Mouse (Mus musculus): ENCODE data around the gene Kdm7a.

Gene Kdm7a

GRCm38 (mm10) chr6:39223328-39223885, 16.8 kb upstream of the Kdm7a start:
- DNase-seq (ENCODE audit: low read depth, low spot score): no peak
- no peaks in the 10 kb centered on the region for H3K36me3 ChIP-seq (ENCODE audit: control insufficient read depth, insufficient read depth, low read length, poor library complexity, severe bottlenecking)
- H3K27me3 ChIP-seq (ENCODE audit: control insufficient read depth, insufficient read depth, low read length, poor library complexity, severe bottlenecking): no peaks in the 10 kb centered on the region

- DNase-seq (ENCODE audit: low read depth, low spot score): peak; percentile 48
- Histone ChIP-seq H3K27me3 (ENCODE audit: control insufficient read depth, insufficient read depth, low read length, poor library complexity, severe bottlenecking) (no peaks in the 10 kb centered on the region), H3K36me3 (ENCODE audit: control insufficient read depth, insufficient read depth, low read length, poor library complexity, severe bottlenecking) (no peaks in the 10 kb centered on the region)
Measured at GRCm38 (mm10) chr6:39222487-39222886, 15.9 kb upstream of the Kdm7a start.

GRCm38 (mm10) chr6:39217961-39218360, 11.4 kb upstream of the Kdm7a start:
- DNase-seq (ENCODE audit: low read depth, low spot score): no peak
- H3K27me3 ChIP-seq (ENCODE audit: control insufficient read depth, insufficient read depth, low read length, poor library complexity, severe bottlenecking): no peaks in the 10 kb centered on the region
- H3K36me3 ChIP-seq (ENCODE audit: control insufficient read depth, insufficient read depth, low read length, poor library complexity, severe bottlenecking): no peaks in the 10 kb centered on the region

GRCm38 (mm10) chr6:39217138-39217537, 10.5 kb upstream of the Kdm7a start:
- Histone ChIP-seq H3K27me3 (ENCODE audit: control insufficient read depth, insufficient read depth, low read length, poor library complexity, severe bottlenecking) (no peaks in the 10 kb centered on the region), H3K36me3 (ENCODE audit: control insufficient read depth, insufficient read depth, low read length, poor library complexity, severe bottlenecking) (no peaks in the 10 kb centered on the region)
- no peak for DNase-seq (ENCODE audit: low read depth, low spot score)

- no peak for DNase-seq (ENCODE audit: low read depth, low spot score)
- no peaks in the 10 kb centered on the region for H3K27me3 ChIP-seq (ENCODE audit: control insufficient read depth, insufficient read depth, low read length, poor library complexity, severe bottlenecking)
- no peaks in the 10 kb centered on the region for H3K36me3 ChIP-seq (ENCODE audit: control insufficient read depth, insufficient read depth, low read length, poor library complexity, severe bottlenecking)
Measured at GRCm38 (mm10) chr6:39214949-39215606, 8.5 kb upstream of the Kdm7a start.

GRCm38 (mm10) chr6:39209677-39210076, 3.1 kb upstream of the Kdm7a start:
- DNase-seq (ENCODE audit: low read depth, low spot score): no peak
- no peaks in the 10 kb centered on the region for H3K36me3 ChIP-seq (ENCODE audit: control insufficient read depth, insufficient read depth, low read length, poor library complexity, severe bottlenecking)
- no peaks in the 10 kb centered on the region for H3K27me3 ChIP-seq (ENCODE audit: control insufficient read depth, insufficient read depth, low read length, poor library complexity, severe bottlenecking)

GRCm38 (mm10) chr6:39208181-39208580, 1.6 kb upstream of the Kdm7a start:
- H3K27me3 ChIP-seq (ENCODE audit: control insufficient read depth, insufficient read depth, low read length, poor library complexity, severe bottlenecking): no peaks in the 10 kb centered on the region
- no peak for DNase-seq (ENCODE audit: low read depth, low spot score)
- no peaks in the 10 kb centered on the region for H3K36me3 ChIP-seq (ENCODE audit: control insufficient read depth, insufficient read depth, low read length, poor library complexity, severe bottlenecking)

- no peaks in the 10 kb centered on the region for H3K36me3 ChIP-seq (ENCODE audit: control insufficient read depth, insufficient read depth, low read length, poor library complexity, severe bottlenecking)
- peak; percentile 56 for DNase-seq (ENCODE audit: low read depth, low spot score)
- H3K27me3 ChIP-seq (ENCODE audit: control insufficient read depth, insufficient read depth, low read length, poor library complexity, severe bottlenecking): no peaks in the 10 kb centered on the region
Measured at GRCm38 (mm10) chr6:39205650-39206580, 674 bp downstream of the Kdm7a start.

- no peaks in the 10 kb centered on the region for H3K27me3 ChIP-seq (ENCODE audit: control insufficient read depth, insufficient read depth, low read length, poor library complexity, severe bottlenecking)
- no peaks in the 10 kb centered on the region for H3K36me3 ChIP-seq (ENCODE audit: control insufficient read depth, insufficient read depth, low read length, poor library complexity, severe bottlenecking)
- peak; percentile 90 for DNase-seq (ENCODE audit: low read depth, low spot score)
Measured at GRCm38 (mm10) chr6:39205064-39205649, 1.4 kb downstream of the Kdm7a start.

GRCm38 (mm10) chr6:39204444-39204843, 2.1 kb downstream of the Kdm7a start:
- no peak for DNase-seq (ENCODE audit: low read depth, low spot score)
- Histone ChIP-seq H3K36me3 (ENCODE audit: control insufficient read depth, insufficient read depth, low read length, poor library complexity, severe bottlenecking) (no peaks in the 10 kb centered on the region), H3K27me3 (ENCODE audit: control insufficient read depth, insufficient read depth, low read length, poor library complexity, severe bottlenecking) (no peaks in the 10 kb centered on the region)

GRCm38 (mm10) chr6:39203236-39203635, 3.4 kb downstream of the Kdm7a start:
- H3K27me3 ChIP-seq (ENCODE audit: control insufficient read depth, insufficient read depth, low read length, poor library complexity, severe bottlenecking): no peaks in the 10 kb centered on the region
- H3K36me3 ChIP-seq (ENCODE audit: control insufficient read depth, insufficient read depth, low read length, poor library complexity, severe bottlenecking): no peaks in the 10 kb centered on the region
- no peak for DNase-seq (ENCODE audit: low read depth, low spot score)

GRCm38 (mm10) chr6:39193006-39193405, 13.6 kb downstream of the Kdm7a start:
- Histone ChIP-seq H3K36me3 (ENCODE audit: control insufficient read depth, insufficient read depth, low read length, poor library complexity, severe bottlenecking) (no peaks in the 10 kb centered on the region), H3K27me3 (ENCODE audit: control insufficient read depth, insufficient read depth, low read length, poor library complexity, severe bottlenecking) (no peaks in the 10 kb centered on the region)
- no peak for DNase-seq (ENCODE audit: low read depth, low spot score)

- no peak for DNase-seq (ENCODE audit: low read depth, low spot score)
- H3K36me3 ChIP-seq (ENCODE audit: control insufficient read depth, insufficient read depth, low read length, poor library complexity, severe bottlenecking): no peaks in the 10 kb centered on the region
- H3K27me3 ChIP-seq (ENCODE audit: control insufficient read depth, insufficient read depth, low read length, poor library complexity, severe bottlenecking): no peaks in the 10 kb centered on the region
Measured at GRCm38 (mm10) chr6:39191518-39191917, 15.1 kb downstream of the Kdm7a start.

- peak; percentile 64 for DNase-seq (ENCODE audit: low read depth, low spot score)
- Histone ChIP-seq H3K27me3 (ENCODE audit: control insufficient read depth, insufficient read depth, low read length, poor library complexity, severe bottlenecking) (no peaks in the 10 kb centered on the region), H3K36me3 (ENCODE audit: control insufficient read depth, insufficient read depth, low read length, poor library complexity, severe bottlenecking) (0 out of 2 replicates have a peak, but pooled peaks cover 2% of the 10 kb centered on the region)
Measured at GRCm38 (mm10) chr6:39187227-39187626, 19.4 kb downstream of the Kdm7a start.

- no peak for DNase-seq (ENCODE audit: low read depth, low spot score)
- Histone ChIP-seq H3K36me3 (ENCODE audit: control insufficient read depth, insufficient read depth, low read length, poor library complexity, severe bottlenecking) (peaks cover 16% of the 10 kb centered on the region), H3K27me3 (ENCODE audit: control insufficient read depth, insufficient read depth, low read length, poor library complexity, severe bottlenecking) (no peaks in the 10 kb centered on the region)
Measured at GRCm38 (mm10) chr6:39169089-39169488, 37.5 kb downstream of the Kdm7a start.

Data from splenic B cell, adult 2 months (primary cell).